Mouse (Mus musculus) olfactory bulb, adult 2 months (tissue): ENCODE data around the gene Snrpn.
"Not testable (repeated sequence)": the region's sequence is repeated elsewhere in the genome, so short reads cannot be mapped to it uniquely, and the experiment has no call there.

ENCODE experiments used
- CTCF ChIP-seq: fragments of 200-500 bp; IDR thresholded peaks from 2 replicates; pipeline ENCODE4 v1.5.1; 2012; ENCODE audit warnings: low read depth, mild to moderate bottlenecking, low read length, moderate library complexity; ENCODE audit not compliant: insufficient read depth
- POLR2A ChIP-seq: fragments of 200-500 bp; IDR thresholded peaks from 2 replicates; pipeline ENCODE4 v1.6.1; 2012; ENCODE audit warnings: mild to moderate bottlenecking, low read depth, low read length, moderate library complexity; ENCODE audit not compliant: insufficient read depth

DNA sequence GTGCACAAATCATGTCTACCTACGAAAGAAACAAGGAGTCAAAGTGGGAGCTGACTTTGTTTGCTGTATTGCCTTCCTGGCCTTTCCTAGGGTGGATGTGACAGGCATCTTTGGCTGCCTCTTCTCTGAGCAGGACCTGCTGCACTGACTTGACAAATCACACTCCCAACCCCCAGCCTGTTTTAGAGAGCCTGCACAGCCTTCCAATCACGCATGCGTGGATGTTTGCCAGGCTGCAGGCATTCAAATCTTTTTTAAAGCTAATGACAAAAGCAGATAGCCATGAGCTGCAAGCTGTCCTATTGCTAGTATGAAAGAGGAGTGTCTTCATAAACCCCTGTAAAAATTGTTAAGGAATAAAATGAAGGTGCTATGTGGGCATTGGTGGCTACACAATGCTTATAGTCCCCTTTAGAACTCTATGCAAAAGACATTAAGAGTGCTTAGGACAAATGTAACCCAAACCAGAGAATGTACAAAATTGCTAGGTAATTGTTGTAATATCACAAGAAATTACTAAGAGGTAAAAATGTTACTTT lies 16.9 kb downstream of the Snrpn start:
- TF ChIP-seq CTCF, POLR2A: not testable (repeated sequence)
